Mouse (Mus musculus) embryo, embryonic 10 days (tissue): ENCODE measurements around the gene Gm49510.

Experiments
- DNase-seq: peaks from one replicate; pipeline ENCODE4 v3.0.0-alpha.2; 2015; ENCODE audit warnings: low spot score

Gene Gm49510

DNA sequence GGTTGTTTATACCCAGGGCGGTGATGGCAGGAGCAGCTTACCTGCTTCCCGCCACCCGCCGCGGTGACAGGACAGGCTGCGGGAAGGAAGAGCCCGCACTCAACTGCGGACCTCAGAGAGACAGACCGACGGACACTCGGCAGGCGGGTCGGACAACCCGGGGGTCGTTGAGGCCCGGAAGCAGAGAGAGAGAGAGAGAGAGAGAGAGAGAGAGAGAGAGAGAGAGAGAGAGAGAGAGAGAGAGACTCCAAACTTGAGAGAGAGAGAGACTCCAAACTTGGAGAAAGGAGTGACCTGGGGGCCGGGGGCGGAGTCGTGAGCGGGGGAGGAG lies at the start of gene Gm49510:
TSS of gene Gm49510 (plus strand) at position 259 of the 331 bp plus-strand sequence.
- DNase-seq = no peak

DNA sequence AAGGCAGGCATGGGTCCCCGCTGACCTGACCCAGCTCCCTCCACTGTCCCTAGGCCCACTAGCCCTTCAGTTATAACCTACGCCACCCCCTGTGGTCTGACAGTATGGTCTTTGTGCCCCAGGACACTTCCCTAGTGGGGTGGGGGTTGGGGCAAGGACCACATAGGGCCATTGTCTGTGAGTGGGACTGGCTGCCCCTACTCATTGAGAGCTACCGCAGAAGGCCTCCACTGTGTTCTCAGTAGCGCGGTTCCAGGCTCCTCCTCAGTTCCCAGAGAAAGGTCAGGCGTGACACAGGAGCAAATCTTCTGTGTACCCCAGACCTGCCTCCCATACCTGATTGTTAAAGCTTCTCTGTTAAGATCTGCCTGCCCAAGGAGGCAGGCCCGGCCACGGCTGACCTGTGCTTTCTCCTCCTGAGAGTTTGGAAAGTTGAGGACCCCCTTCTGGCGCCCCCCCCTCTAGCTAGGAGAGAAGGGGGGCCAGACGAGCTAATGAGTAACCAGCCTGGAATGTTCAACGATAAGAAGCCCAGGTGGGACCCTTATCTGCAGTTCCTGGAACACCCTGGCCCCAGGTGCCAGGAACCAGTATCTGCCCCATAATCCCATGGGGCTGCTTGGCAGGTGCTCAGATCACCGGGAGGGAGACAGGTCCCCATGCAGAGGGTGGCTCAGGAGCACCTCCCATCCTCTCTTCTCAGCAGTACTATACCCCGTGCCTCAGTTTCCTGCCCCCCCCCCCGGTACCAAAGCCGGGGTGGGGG lies 49.2 kb upstream of the Gm49510 start:
- peak; percentile 6 for DNase-seq

DNA sequence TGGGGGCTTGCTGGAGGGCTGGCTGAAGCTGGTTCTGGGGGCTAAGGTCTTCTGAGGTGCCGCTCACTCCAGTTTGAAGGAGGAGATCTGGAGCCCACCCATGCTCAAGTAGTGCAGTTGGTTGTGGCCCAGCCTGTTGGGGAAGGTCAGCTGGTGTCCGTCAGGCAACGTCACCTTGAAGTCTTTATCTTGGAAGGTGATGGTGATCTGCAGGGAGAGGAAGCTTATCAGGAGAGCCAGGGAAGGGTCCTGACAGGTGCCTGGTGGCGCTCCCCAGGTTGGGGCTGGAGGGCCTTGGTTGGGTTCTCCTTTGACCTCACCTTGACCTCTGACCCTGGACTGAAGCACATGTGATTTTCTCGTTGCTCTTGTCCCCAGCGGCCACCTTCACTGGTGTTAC lies 48.5 kb upstream of the Gm49510 start:
- no peak for DNase-seq

DNA sequence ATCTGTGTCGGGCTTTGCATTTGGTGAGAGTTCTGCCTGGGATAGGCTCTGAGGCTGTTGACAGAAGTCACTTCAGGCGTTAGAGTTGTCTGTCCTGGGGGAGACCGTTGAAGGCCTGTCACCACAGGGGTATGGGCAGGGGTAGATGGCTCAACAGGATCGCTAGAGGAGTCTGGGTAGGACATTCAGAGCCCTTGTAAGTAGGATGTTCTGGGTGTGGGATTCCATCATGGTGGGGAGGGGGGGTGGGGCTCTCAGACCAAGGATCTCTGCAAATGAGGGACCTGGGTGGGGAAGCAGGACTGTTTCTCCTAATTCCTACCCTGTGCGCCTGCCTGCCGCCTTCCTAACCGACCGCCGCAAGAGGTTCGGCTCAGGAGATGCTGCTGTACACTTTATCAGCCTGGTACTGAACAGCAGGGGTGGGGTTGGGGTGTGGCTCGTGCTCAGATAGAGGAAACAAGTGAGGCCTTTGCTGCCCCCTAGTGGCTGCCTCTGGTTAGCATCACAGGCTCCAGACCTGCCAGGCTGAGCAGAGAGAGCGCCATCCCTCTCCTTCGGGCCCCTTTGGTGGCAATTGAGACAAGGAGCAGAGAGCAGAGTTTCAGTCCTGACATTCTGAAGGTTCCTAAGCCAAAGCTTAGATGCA lies 47.8 kb upstream of the Gm49510 start:
- peak; percentile 90 for DNase-seq

DNA sequence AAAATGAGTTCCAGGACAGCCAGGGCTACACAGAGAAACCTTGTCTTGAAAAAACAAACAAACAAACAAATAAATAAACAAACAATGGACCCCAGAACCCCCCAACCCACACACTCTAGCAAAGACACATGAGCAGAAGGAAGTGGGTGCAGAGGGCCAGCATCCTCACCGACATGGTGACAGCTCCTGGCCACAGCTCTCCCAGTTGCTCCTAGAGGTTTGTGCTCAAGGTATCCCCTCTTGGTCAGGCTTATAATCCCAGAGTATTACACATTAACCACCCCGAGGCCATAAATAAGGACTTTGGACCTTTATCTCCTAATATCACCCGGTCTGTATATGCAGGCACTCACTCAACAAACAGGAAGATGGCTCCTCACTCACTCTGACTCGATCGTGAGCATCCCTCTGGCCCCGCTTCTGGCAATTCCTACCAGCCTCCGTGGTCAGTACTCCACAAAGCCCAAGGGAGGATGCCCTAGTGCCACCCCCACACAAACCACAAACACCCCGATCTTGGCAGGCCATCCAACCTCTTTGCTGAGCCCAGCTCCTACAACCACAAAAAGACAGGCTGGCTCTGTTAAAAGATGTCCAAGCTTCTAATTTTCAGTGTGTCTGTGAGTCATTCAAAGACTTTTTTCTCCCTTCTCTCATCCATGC lies 44.0 kb upstream of the Gm49510 start, which contains the start of gene Lgals2:
TSS of gene Lgals2 (minus strand) at position 227 of the 663 bp plus-strand sequence.
- DNase-seq = no peak

DNA sequence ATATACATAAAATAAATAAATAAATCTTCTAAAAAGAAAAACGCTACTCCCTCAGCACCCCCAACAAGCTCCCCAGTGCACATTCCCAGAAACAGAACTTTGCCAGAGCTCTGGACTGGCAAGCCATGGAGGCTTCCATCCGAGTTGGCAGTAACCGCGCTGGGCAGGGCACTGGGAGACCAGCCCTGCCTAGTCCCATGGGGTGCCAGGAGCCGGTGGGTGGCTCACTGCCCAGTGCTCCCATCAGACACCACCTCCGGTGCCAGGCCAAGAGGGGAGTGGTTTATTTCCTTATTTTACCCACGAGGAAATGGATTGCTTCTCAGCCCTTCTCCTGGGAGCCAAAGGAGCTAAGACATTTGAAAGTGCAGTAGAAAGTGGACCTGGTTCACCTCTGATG lies 42.5 kb upstream of the Gm49510 start:
- no peak for DNase-seq

DNA sequence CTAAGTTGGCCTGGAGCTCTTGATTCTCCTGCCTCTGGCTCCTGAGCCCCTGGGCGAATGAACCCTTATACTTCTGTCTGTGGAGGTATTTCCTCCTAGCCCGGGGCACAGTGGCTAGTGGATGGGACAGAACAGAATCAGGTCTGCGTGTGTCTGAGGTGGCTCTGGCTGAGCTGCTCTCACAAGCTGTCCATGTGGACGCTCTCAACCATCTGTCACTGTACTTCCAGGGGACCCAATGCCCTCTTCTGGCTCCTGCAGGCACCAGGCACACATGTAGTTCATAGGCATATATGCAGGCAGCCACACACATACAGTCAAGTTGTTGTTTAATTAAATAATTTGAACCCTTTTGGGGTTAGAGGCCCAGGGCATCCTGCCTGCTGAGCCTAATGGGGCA lies 40.2 kb upstream of the Gm49510 start:
- DNase-seq = no peak

DNA sequence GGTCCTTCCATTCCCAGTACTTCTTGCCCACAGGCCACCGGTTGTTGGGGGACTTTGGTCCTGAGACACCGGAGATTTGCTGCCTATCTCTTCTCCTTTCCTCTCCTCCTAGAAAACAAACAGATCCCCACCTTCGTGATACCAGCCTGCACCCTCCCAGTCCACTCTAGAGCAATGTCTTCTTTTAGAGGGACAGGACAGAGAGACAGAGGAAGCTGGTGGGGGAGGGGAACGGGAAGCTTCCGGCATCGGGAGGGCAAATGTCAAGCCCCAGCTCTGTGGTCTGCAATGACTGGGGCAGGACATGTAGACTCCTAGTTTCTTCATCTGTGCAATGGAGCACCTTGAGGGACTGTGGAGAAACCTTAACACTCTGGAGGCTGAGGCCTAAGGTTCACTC lies 39.8 kb upstream of the Gm49510 start:
- no peak for DNase-seq

DNA sequence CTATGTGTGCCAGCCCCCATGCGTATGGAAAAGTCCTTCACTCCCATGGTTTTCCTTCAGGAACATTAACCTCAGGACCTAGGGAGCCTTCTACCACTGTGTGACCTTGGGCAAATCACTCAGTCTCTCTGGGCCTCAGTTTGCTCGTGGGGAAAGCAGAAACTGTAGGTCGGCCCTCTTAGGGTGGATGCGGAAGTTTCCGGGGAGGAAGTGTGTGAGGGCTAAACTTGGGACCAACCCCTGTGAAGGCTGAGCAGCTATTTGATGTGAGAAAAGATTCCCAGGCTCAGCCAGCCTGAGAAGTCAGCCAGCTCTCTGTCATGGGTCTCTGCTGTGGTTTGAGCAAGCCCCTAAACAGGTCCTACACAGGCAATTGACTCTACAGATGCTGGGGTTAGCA lies 37.2 kb upstream of the Gm49510 start:
- DNase-seq = no peak

DNA sequence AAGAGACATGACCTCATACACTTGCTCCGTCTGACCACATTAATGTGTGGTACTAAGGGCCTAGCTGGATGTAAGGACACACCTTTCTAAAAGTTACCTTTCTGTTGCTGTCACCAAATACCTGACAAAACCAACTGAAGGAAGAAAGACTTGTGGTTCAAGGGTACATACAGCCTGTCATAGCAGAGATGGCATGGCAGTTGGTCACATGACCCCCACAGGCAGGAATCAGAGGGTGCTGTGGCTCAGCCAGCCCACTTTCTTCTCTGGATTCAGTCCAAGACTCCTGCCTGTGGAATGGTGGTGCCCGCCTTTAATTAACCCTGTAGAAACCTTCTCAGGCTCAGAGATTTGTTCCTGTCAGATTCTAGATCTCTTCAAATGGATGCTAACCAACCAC lies 36.3 kb upstream of the Gm49510 start:
- no peak for DNase-seq

DNA sequence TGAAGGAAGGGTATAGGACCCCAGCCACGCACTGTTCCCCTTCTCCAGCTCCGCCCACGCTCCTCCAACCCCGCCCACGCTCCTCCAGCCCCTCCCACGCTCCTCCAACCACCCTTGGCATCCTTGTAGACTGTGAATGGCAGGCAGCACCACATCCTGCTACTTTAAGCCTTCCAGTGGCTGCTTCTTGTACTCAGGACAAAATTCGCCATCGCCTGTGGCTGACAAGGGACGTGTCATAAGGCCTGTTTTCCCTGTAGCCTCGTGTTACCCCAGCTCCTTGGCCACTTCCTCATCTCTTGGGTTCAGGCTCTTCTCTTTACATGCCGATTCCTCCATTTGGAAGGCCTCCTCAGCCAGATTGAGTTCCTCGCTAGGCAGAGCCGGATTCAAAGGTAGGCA lies 35.6 kb upstream of the Gm49510 start:
- DNase-seq = no peak

DNA sequence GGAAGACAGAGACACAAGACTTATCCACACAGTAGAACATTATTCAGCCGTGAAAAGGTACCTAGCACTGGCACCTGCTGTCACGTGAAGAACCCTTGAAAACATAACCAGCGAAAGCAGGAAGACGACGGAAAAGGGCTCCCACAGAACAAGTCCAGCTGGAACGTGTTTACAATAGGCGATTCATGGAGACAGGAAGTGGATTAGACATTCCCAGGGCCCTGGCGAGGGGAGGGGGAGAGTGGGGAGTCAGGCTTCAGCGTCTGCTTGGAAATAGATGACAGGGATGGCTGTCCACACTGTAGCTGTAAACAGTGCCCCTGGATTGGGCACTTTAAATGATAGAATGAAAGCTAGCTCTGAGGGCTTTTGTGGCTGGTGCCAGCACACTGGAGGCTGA lies 31.1 kb upstream of the Gm49510 start:
- peak; percentile 70 for DNase-seq

DNA sequence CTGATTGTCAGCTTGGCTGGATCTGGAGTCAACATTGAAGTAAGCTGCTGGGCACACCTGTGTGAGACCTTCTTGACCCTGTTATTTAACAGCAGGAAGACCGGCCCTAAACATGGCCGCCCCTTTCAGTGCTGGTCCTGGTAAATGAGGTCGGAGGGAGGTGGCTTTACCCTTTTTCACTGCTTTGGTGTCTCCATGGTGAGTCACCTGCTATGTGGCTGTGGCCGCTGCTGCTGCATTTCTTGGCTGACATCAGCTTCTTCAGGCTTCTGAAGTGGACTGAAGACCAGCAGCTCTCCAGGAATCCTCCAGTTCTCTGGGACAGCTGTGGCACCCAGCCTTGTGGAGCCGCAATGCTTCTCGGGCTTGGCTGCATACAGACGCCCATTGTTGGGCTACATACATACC lies 30.6 kb upstream of the Gm49510 start:
- peak; percentile 37 for DNase-seq

DNA sequence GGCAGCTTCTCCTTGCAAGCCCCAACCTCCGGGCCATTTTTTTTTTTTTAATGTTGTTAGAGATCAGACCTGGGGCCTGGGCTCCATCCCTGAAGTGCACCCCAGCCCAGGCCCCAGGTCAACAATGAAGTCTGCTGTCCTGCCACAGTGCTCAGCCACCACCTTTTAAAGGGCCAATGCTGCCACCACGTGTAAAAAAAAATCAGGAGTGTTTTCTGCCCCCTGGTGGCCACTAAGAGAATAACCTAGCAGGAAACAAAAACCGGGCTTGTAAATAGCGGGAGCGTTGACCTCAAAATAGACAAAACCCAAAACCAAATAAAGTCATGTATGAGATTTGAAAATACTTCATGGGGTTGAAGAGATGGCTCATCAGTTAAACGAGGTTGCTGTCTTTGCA lies 29.7 kb upstream of the Gm49510 start:
- DNase-seq = peak; percentile 69

DNA sequence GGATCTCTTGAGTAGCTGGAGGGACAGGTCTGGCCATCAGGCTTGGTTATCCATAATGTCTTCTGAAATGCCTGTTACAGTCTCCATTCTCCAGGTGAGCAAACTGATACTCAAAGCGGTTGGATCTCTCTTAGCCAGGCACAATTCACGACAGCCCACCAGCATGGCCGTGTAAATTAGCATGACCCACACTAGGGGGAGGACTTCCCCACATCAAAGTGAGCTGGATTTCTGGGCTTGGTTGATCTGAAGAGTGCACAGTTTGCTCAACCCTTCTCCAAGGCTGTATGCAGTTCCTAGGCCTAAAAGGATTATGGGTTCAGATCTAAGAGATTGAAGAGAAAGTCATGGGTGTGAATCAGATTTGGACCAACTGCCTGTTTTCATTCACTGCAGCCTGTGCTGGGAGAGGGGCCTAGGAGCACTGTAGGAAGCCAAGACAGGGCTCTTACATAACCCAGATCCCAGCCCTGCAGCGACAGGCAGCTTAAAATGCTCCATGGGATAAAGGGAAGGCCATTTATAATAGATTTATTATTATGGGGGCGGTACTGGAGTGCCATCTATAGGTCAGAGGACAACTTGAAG lies 27.4 kb upstream of the Gm49510 start:
- DNase-seq = no peak

DNA sequence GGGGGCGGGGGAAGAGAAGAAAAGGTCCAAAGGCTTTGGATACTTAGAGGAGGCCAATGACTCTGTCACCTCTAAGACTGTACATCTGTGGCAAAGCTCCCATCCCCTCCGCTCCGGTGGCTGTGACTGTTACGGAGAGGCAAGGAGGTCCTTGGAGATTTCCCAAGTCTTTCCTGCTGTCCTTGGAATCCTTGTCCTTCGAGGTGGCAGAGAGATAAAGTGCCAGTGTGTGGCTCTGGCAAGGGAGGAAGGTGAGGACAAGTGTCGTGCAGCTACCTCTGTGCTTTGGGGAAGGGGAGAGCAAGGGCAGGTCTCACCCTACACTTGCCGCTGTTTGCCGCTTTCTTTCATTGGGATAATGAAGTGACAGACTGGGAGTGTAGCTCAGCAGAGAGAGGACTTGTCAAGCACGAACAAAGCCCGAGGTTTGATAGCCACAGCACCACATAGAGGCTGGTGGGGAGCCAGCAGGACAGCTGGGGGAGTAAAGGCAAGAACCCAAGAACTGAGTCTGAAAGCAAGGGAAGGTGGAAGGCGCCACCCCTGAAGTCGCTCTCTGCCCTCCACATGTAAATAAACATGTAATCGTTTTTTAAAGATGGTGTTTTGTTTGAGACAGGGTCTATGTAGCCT lies 25.5 kb upstream of the Gm49510 start:
- DNase-seq = no peak

DNA sequence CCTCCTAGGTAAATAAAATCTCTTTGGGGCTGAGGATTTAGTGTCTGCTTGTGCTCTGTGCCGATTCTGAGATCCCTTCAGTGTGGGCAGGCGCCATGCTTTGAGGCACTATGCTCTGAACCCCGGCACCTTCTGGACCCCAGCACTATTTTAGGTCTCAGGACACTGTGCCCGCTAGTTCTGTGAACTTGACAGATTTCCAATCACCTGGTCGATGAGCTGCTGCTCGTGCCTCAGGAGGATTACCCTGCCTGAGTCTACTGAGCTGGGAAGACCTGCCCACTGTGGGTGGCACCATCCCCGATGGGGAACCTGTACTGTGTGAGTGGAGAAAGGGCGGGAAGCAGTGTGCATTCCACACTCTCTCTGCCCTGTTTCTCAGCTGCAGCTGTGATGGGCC lies 24.5 kb upstream of the Gm49510 start:
- no peak for DNase-seq

DNA sequence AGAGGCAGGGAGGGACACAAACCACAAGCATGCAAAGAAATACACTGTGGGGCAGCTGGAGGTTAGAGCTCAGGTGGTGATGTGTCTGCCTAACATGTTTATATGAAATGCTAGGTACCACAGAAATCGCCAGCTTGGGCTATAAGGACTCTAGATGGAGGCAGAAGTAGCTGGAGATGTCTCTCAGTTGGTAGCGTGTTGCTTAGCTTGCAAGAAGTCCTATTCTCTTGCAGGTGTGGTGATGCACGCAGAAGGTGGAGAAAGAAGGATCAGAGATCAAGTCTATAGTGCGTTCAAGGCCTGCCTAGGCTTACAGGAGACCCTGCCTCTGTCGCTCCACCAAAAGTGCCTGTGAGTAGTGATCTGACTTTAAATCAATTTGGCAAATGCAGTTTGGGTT lies 23.9 kb upstream of the Gm49510 start:
- no peak for DNase-seq

DNA sequence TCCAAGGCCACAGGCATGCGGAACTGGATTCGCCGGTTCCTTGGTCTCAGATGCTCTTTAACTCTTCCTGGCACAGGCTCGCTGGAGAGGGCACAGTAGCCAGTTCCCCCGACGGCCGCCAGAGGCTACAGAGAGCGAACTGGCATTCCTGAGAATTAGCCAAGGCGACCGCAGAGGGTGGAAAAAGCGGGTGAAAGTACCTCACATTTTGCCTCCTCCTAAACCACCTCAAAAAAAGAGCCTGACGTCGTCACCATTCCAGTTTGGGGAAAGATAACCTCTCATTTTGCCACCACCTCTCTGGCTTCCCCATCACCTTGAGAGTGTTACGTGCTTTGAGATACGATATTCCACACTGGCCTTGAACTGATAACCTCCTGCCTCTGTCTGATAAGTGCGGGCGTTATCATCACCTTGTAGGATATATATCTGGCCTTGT lies 23.2 kb upstream of the Gm49510 start:
- peak; percentile 91 for DNase-seq

DNA sequence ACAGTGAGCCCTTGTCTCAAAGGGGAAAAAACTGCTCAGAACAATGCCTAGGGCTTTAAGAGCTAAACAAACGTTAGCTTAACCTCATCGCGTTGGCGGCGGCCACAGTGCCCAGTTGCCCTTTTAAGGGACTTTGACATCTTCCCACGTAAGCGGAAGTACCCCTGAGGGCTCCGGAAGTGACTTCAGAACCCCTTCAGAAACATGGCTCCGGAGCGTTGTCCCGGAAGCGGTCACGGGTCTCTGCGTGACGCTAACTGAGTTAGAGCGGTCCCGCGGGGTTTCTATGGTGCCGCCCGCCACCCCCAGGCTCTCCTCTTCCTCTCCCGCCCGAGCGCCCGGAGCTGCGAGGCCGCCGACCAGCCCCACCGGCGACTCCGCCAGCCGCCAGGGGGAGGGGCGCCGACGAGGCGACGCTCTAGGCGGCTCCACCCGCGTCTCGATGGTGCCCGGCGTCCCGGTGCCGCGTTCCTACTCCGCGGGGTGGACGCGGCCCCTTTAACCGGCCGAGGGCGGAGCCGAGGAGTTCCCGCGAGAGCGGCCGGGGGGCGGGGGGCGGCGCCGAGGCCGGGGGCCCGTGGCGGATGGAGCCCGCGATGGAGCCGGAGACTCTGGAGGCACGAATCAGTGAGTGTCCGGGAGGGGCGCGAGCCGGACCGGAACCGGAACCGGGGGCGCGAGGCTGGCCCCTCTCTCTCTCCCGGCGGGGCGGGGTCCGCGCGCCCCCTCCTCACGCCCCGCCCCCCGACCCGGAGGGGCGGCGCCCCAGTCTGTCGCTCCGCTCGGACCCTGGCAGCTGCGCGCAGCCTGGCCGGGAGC lies 22.3 kb upstream of the Gm49510 start, which contains the start of gene Gga1:
TSS of gene Gga1 (plus strand) at position 200 of the 819 bp plus-strand sequence.
- peak; percentile 97 for DNase-seq

DNA sequence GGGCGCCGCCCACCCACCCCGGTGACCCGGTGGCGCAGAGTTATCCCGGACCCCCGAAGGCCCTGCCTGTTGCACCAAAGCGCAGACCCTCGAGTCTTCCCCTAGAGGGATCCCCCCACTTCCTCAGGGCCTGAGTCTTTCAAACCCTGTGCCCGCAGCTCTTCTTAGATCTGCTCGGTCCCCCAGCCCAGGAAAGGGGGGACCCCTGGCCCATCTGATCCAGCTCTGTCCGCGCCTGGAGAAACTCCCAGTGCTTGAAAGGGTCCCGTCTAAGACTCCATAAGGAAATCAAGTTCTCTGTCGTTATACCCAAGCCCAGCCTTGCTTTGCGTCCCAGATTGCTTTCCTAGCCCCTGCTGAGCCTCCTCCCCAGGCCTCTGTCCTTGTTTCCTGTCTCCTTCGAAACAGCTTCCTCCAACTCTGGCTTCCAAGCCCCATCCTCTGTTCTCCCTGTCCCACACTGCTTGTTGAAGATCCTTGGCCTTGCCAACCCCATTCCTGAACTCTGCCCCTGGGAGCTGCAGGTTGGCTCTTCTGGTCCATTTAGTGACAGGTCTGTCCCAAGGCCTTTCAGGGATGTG lies 21.6 kb upstream of the Gm49510 start:
- no peak for DNase-seq
